Comparison of ENCODE assay signal across 9 mouse cellular contexts in genomic region chr8:57312031-57312981, GRCm38 (mm10). TPM values are rescaled to one million over a fixed set of nuclear protein-coding genes. Genes with fewer than 3 reads are reported as not detected.
DNase-seq lines count a peak whose midpoint lies in the region; ATAC-seq and TF ChIP-seq lines count a peak whose summit lies in the region.
"Had no signal": no experiment of that assay in that cellular context is flagged by ENCODE, and none has a peak within 500 bp of the region (broad histone marks: within the 10 kb centered on the region; RNA-seq: fewer than 3 reads in every experiment).

No protein-coding gene starts in this region.

- no peak for ATAC-seq in liver, postnatal 0 days

- DNase-seq in adrenal gland, postnatal 10 days, result peak; percentile 2
- DNase-seq in adrenal gland, adult 18-20 months (ENCODE audit: low spot score in 2 of 2), result no peak
- DNase-seq in embryo, embryonic 10.5 days (ENCODE audit: low spot score), result peak; percentile 68
- peak; percentile 40 to 60 for DNase-seq in heart, postnatal 14 days
- no peak for DNase-seq in liver, postnatal 0 days
- DNase-seq in thymus, postnatal 25 days, result no peak
- no peak for DNase-seq in spleen, postnatal 10 days (ENCODE audit: low spot score in 2 of 2)
- DNase-seq in right cerebral cortex, postnatal 14 days, result no peak

- H3K4me1 ChIP-seq in liver, postnatal 0 days (ENCODE audit: insufficient read depth), result no peaks in the 10 kb centered on the region

- no peak for TF ChIP-seq EP300 in liver, postnatal 0 days (IDR thresholded peaks at IDR 0.05; ENCODE audit: low read depth)

- peaks cover 51% of the 10 kb centered on the region for H3K27me3 ChIP-seq in liver, postnatal 0 days (ENCODE audit: insufficient read depth, low read length)

- 0 out of 2 replicates have a peak overlapping the region, but pooled peaks have one; percentile 16 for H3K9ac ChIP-seq in liver, postnatal 0 days (replicated peaks)

- no peak overlapping the region for H3K27ac ChIP-seq in liver, postnatal 0 days (ENCODE audit: low read depth)
- H3K27ac ChIP-seq: macrophage had no signal

- H3K4me2 ChIP-seq in liver, postnatal 0 days (ENCODE audit: low read depth, low read length), result peak overlapping the region; percentile 38

- no peaks in the 10 kb centered on the region for H3K9me3 ChIP-seq in liver, postnatal 0 days (ENCODE audit: low read length)

- WGBS in liver, postnatal 0 days (ENCODE audit: insufficient replicate concordance), result 1% methylated on average over 30 of the region's 30 CpGs

- H3K36me3 ChIP-seq in liver, postnatal 0 days (replicated peaks; ENCODE audit: insufficient read depth, low read length), result no peaks in the 10 kb centered on the region

- intact Hi-C loops in heart, postnatal 14 days (cut with DNase I), result loop anchor here (5.0 to 10.0 kb wide), 3 partner anchors 100 to 328 kb away; no protein-coding TSS in a partner anchor

- TF ChIP-seq CTCF in liver, postnatal 0 days (IDR thresholded peaks at IDR 0.05; ENCODE audit: low read depth), result no peak

- H3K4me3 ChIP-seq in liver, postnatal 0 days (ENCODE audit: low read depth, low read length), result no peak overlapping the region

RNA-seq across cellular contexts. Expression of gene Hand2, which starts 8.5 kb away (rescaled TPM):
- total RNA-seq in adrenal gland, postnatal 10 days (2021), result 10 to 100 TPM; 32.2 to 38.4 TPM
- total RNA-seq in adrenal gland, adult 18-20 months (2021), result 10 to 100 TPM; 33.9 to 39.7 TPM
- 10 to 100 TPM; 74.2 to 78.6 TPM for total RNA-seq in heart, postnatal 14 days (2021)
- polyA plus RNA-seq in liver, postnatal 0 days (2015; fragmentation: Nextera tagmentation; extraction: Ambion mirVana), result 0.69 and 0.70 TPM in 2 replicates
- polyA plus RNA-seq: macrophage had no signal

Comparison
In these comparisons a context has a peak if more than half of its experiments do, and no peak if none do; other contexts are left out.
1. DNase-seq: peak in adrenal gland, postnatal 10 days (single experiment), embryo, embryonic 10.5 days (single experiment) and heart, postnatal 14 days (2 of 2); none in adrenal gland, adult 18-20 months (0 of 2), liver, postnatal 0 days (single experiment), thymus, postnatal 25 days (single experiment), spleen, postnatal 10 days (0 of 2) and right cerebral cortex, postnatal 14 days (single experiment).